In genomic region chrX:100796041-100796740, GRCm38 (mm10) we compare ENCODE assay signal across 15 mouse cellular contexts. TPM values are rescaled to one million over a fixed set of nuclear protein-coding genes. Genes with fewer than 3 reads are reported as not detected.
DNase-seq lines count a peak whose midpoint lies in the region; ATAC-seq and TF ChIP-seq lines count a peak whose summit lies in the region.
"Had no signal": no experiment of that assay in that cellular context is flagged by ENCODE, and none has a peak within 500 bp of the region (broad histone marks: within the 10 kb centered on the region; RNA-seq: fewer than 3 reads in every experiment).

No protein-coding gene starts in this region.

- no peak for ATAC-seq in stomach, embryonic 16.5 days (ENCODE audit: insufficient read depth, low FRiP score)
- no peak for ATAC-seq in megakaryocyte, adult 5-6 weeks (ENCODE audit: poor library complexity, severe bottlenecking)
- ATAC-seq: activated CD4-positive, CD25-positive, alpha-beta regulatory T cell, adult 4 months; CD4-positive, CD25-positive, alpha-beta regulatory T cell, adult 4 months; midbrain, embryonic 15.5 days had no signal

- H3K4me2 ChIP-seq in stomach, embryonic 16.5 days (ENCODE audit: low read depth, low read length) = no peak overlapping the region
- H3K4me2 ChIP-seq: embryonic facial prominence, embryonic 15.5 days; hindbrain, embryonic 13.5 days; midbrain, embryonic 15.5 days had no signal

- H3K4me3 ChIP-seq in left cerebral cortex, adult 2 months = no peak overlapping the region
- H3K4me3 ChIP-seq in stomach, embryonic 16.5 days (replicated peaks; ENCODE audit: low read length) = no peak overlapping the region
- H3K4me3 ChIP-seq: embryonic facial prominence, embryonic 15.5 days; hindbrain, embryonic 13.5 days; midbrain, embryonic 15.5 days had no signal

- 0 out of 2 replicates have a peak, but pooled peaks cover 7% of the 10 kb centered on the region for H3K4me1 ChIP-seq in stomach, embryonic 16.5 days (ENCODE audit: control insufficient read depth, insufficient read depth, low read length)
- H3K4me1 ChIP-seq: embryonic facial prominence, embryonic 15.5 days; midbrain, embryonic 15.5 days had no signal

- H3K9ac ChIP-seq in stomach, embryonic 16.5 days (ENCODE audit: low read length) = no peak overlapping the region; the same call in 1 of the 2 replicates
- H3K9ac ChIP-seq: embryonic facial prominence, embryonic 15.5 days; hindbrain, embryonic 13.5 days; liver, embryonic 14.5 days; midbrain, embryonic 15.5 days had no signal

- H3K27ac ChIP-seq in left cerebral cortex, adult 2 months = peak overlapping the region; percentile 51
- peak overlapping the region; percentile 41; the same call in 1 of the 2 replicates for H3K27ac ChIP-seq in stomach, embryonic 16.5 days (ENCODE audit: low read length)
- H3K27ac ChIP-seq: embryonic facial prominence, embryonic 15.5 days; liver, embryonic 14.5 days; midbrain, embryonic 15.5 days had no signal

- H3K36me3 ChIP-seq in stomach, embryonic 16.5 days (ENCODE audit: control insufficient read depth, insufficient read depth, low read length) = no peaks in the 10 kb centered on the region
- H3K36me3 ChIP-seq: embryonic facial prominence, embryonic 15.5 days; midbrain, embryonic 15.5 days had no signal

- no peaks in the 10 kb centered on the region for H3K9me3 ChIP-seq in stomach, embryonic 16.5 days (replicated peaks; ENCODE audit: control insufficient read depth, low read length)
- H3K9me3 ChIP-seq: embryonic facial prominence, embryonic 15.5 days; hindbrain, embryonic 13.5 days; midbrain, embryonic 15.5 days had no signal

- 61% methylated on average over 6 of the region's 6 CpGs for WGBS in stomach, embryonic 16.5 days

- TF ChIP-seq CTCF in left cerebral cortex, adult 2 months (IDR thresholded peaks at IDR 0.05) = no peak

- intact Hi-C loops in left cerebral cortex, adult 2 months (cut with DNase I) = no loop called here

- H3K27me3 ChIP-seq in stomach, embryonic 16.5 days (ENCODE audit: control insufficient read depth, insufficient read depth, low read length) = no peaks in the 10 kb centered on the region; the same call in 1 of the 2 replicates
- H3K27me3 ChIP-seq: embryonic facial prominence, embryonic 15.5 days; hindbrain, embryonic 13.5 days; midbrain, embryonic 15.5 days had no signal

- no peak for DNase-seq in left cerebral cortex, adult 2 months (ENCODE audit: extremely low spot score in 1 of 2, low spot score in 2 of 2)
- no peak for DNase-seq in left cerebral cortex, adult 11 months (ENCODE audit: low spot score)
- DNase-seq in cerebellum, adult 11-12 months = peak; percentile 69
- DNase-seq in cerebellum, postnatal 10 days = peak; percentile 65 to 74
- no peak for DNase-seq in frontal cortex, postnatal 10 days (ENCODE audit: low spot score in 2 of 2)
- DNase-seq: adrenal gland, postnatal 36 days; retina, postnatal 1 day had no signal

RNA-seq across cellular contexts. Expression of gene Dlg3, which starts 28.7 kb away (rescaled TPM):
- 100 to 1,000 TPM; 134 to 143 TPM for total RNA-seq in left cerebral cortex, adult 2 months (2021)
- polyA plus RNA-seq in stomach, embryonic 16.5 days (2015; fragmentation: Nextera tagmentation; extraction: Ambion mirVana) = 8.6 and 9.7 TPM in 2 replicates
- 1.0 and 2.5 TPM in 2 replicates for total RNA-seq in megakaryocyte, adult 5-6 weeks (2015)
- total RNA-seq in megakaryocyte, adult 5-6 weeks (2017) = 1.4 and 2.1 TPM in 2 replicates

Comparison
In these comparisons a context has a peak if more than half of its experiments do, and no peak if none do; other contexts are left out.
1. DNase-seq: peak in cerebellum, adult 11-12 months (single experiment) and cerebellum, postnatal 10 days (2 of 2); none in left cerebral cortex, adult 2 months (0 of 2), left cerebral cortex, adult 11 months (single experiment) and frontal cortex, postnatal 10 days (0 of 2).
2. RNA of gene Dlg3, which starts 28.7 kb away (total RNA-seq): 134 to 143 TPM in left cerebral cortex, adult 2 months; 1.0 to 2.5 TPM in megakaryocyte, adult 5-6 weeks; every median in the first group is over 10 times any median in the second.